Mouse (Mus musculus) Muller cell, postnatal 12 days (primary cell): ENCODE measurements around the gene Adcyap1r1.

Experiments used
- DNase-seq: peaks from one replicate; pipeline ENCODE4 v3.0.0-alpha.2; 2015; ENCODE audit errors: inconsistent ontology term

Adcyap1r1 gene

DNA sequence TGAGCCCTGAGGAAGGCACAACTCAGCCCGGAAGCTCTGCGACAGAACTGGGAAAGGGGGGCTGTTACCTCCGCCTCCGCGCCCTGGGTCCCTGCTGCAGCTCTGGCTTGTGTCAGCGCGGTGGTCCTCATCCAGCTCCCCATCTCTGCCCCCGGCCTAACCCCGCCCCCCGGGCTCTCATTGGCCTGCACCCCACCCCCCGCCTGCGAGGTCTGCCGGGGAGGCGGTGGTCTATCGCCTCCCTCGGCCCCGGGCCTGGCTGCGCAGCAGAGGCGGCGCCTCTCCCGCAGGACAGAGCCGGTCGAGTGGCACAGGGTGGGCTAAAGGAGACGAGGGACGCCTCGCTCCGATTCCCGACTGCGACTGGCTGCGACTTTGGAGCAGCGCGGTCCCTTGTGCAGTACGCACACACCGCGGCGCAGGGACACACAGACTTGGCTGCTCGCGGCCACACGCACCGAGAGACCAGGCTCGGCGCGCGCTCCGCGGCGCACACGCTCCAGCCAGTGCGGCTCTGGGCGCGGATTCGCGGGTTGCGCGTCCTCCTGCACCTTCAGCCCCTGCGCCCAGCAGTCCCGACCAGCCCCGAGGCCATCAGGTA, at the start of gene Adcyap1r1:
TSS of gene Adcyap1r1 (plus strand) at position 208 of the 601 bp plus-strand sequence.
- peak; percentile 31 for DNase-seq

- no peak for DNase-seq
Observed at GRCm38 (mm10) chr6:55402041-55402776, 49.6 kb upstream of the Adcyap1r1 start.

- DNase-seq, result no peak
Observed at GRCm38 (mm10) chr6:55403411-55404309, 48.1 kb upstream of the Adcyap1r1 start.

- no peak for DNase-seq
Observed at GRCm38 (mm10) chr6:55404421-55404990, 47.3 kb upstream of the Adcyap1r1 start.

GRCm38 (mm10) chr6:55407345-55407744, 44.4 kb upstream of the Adcyap1r1 start:
- no peak for DNase-seq

GRCm38 (mm10) chr6:55410119-55410775, 41.5 kb upstream of the Adcyap1r1 start:
- no peak for DNase-seq

DNA sequence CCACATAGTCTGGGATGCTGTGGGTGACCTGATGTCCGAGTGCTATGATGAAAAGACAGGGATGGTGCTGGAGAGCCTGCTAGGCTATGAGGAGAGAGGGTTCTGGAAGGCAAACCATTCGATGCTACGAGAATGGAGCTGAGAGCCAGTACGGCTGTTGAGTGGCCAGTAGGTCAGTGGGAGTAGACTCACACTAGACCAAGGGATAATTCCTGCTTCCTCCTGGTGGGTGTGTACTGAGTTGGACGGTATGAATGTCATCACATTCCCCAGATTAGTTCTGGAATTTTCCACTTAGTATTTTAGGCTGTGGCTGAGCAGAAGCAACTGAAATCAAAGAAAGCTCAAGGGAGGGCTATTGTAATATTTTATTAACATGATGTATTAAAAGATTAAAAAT, 40.8 kb upstream of the Adcyap1r1 start:
- no peak for DNase-seq

GRCm38 (mm10) chr6:55416202-55416601, 35.6 kb upstream of the Adcyap1r1 start:
- DNase-seq, result no peak

DNA sequence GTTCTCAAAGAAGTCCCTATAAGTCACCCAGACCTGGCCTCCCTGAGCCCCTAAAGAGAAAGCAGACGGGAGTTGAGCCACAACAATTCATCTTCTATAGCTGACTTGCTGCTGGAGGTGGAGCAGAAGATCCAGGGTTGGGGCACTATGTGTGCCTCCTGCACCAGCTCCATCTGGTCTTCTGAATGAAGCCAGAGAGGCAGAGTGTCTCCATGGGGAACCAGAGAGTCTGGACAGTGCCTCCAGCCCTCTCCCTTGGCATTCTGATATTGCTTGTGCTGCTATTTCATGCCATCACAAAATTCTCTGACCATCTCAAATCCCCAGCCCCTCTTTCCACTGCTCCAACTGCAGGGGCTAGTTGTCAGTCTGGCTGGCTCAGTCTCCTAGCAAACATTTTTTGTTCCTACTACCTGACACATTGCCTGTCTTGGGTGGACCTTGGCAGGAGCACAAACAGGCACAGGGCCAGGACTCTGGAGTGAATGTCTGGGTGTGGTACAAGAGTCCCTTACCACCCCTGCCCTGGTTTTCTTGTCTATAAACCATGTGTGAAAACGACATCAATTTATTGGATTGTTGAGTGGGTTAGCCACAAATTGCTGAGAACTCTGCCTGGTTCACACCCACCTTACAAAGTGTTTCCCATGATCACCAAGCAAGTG, 32.9 kb upstream of the Adcyap1r1 start:
- DNase-seq, result no peak

GRCm38 (mm10) chr6:55420411-55420810, 31.4 kb upstream of the Adcyap1r1 start:
- DNase-seq, result peak; percentile 19

DNA sequence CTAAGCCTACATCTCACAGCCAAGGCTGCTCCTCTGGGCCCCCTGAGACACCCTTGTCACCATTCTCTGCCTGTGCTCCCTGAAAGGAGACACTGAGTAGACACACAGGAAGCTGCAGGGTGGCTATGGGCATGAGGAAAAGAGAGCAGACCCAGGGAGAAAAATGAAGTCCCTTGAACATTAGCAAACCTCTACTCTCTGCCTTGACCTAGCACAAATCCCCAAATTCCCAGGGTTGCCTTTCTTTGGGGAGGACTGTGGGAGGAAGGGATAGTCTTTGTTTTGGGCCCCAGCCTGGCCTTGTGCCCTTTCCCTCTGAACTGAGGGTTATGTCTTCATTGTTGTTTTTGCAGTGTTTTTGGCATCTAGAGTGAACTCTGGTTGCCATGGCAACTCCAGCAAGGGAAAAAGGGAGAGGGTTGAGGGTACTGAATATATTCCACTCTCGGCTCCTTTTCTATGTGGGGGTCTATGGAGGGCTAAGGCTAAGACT, 30.9 kb upstream of the Adcyap1r1 start:
- no peak for DNase-seq

DNA sequence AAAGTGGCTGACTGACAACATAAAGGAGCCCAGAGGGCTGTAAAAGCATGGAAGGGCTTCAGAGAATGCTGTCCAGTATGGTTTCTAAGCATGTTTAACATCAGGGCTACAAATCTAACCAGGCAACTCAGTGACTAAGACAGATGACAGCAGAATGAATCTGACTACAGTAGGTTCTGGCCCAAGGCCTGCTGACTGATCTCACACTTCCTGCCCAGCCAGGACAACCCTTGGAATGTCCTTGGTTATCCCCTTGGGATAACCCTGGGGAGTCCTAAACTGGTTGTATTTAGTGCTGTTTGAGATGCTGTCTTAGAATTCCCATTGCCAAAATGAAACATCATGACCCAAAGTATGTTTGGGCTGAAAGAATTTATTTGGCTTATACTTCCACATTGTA, 19.7 kb upstream of the Adcyap1r1 start:
- DNase-seq, result no peak

GRCm38 (mm10) chr6:55434360-55434759, 17.4 kb upstream of the Adcyap1r1 start:
- DNase-seq, result no peak

- DNase-seq, result no peak
Observed at GRCm38 (mm10) chr6:55435266-55436159, 16.3 kb upstream of the Adcyap1r1 start.

DNA sequence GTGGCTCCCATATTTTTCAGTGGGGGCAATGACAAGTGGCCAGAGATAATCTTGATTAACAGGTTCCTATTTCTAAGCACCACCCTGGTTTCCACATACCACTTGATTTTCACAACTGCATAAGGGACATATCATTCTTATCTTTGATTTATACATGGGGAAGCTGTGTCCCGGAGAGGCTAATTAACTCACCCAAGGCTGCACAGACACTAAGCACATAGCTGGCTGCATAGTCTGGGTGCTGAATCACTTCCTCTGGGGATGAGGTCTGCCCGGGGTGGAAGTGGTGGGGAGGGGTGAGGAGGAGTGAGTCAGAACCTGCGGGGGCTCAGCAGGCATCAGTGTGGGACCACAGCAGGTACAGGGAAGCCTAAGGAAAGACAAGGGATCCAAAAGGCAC, 13.9 kb upstream of the Adcyap1r1 start:
- DNase-seq, result peak; percentile 80

DNA sequence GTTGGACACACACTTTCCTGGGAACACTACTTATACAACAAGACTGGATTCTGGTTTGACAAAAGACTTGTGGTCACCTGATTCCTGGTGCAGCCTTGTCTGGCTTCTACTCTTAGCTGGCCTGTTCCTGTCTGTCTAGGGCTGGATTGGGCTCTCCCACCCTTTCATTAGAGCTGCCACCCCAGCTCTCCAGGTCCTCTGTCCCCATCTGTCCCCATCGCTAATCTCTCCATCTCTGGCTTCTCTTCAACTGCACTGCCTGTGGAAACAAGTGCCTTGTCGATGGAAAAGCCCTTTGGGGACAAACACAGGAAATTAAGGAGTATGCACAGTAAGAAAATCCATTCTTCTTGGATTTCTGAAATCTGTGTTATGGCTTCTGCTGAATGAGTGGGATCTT, 12.9 kb upstream of the Adcyap1r1 start:
- no peak for DNase-seq

DNA sequence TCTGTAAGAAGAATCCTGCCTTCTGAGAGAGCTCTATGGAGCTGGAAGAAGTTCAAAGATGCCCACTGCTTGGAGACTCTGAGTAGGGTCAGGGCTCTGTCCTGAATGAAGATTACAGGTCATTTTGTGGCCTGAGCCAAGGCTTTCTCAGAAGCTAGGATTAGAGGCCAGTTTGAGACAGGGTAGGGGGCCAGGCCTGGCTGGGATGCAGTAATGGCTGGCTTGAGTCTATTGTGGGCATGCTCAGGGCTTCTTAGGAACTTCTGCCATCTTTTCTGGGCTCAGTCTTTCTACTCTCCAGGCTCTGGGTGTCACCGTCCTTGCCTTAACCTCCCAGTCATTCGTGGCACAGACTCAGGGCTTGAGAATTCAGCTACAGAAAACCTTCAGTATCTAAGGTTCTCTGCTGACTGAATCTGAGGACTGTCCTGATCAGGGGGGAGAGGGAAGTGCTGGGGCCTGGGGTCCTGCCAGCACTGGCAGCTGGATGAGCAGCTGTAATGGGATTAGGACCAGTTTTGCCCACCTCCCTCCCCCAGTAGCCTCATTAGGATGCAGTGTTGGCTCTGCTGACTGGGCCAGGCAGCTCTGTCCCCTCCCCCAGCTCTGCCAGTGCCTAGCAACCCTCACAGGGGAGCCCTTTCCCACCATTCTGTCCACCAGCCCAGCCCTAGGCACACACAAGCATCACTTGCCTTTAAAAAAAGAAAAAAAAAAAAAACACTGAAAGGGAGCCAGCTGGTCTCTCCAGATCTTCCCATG, 7.7 kb upstream of the Adcyap1r1 start:
- DNase-seq, result peak; percentile 51

- no peak for DNase-seq
Observed at GRCm38 (mm10) chr6:55444721-55445120, 7.1 kb upstream of the Adcyap1r1 start.

GRCm38 (mm10) chr6:55448199-55448598, 3.6 kb upstream of the Adcyap1r1 start:
- no peak for DNase-seq
